Mouse (Mus musculus): ENCODE measurements around the gene Zfp933.
"Not testable (repeated sequence)": the region's sequence is repeated elsewhere in the genome, so short reads cannot be mapped to it uniquely, and the experiment has no call there.

Gene Zfp933

GRCm38 (mm10) chr4:147850776-147851175 lies 2.6 kb upstream of the Zfp933 start:
- DNase-seq, result no peak

- DNase-seq, result no peak
Measured at GRCm38 (mm10) chr4:147848584-147848991, 422 bp upstream of the Zfp933 start.

GRCm38 (mm10) chr4:147842871-147843270 lies 5.3 kb downstream of the Zfp933 start:
- no peak for DNase-seq

- DNase-seq, result peak in 1 of 2 experiments; percentile 39
Measured at GRCm38 (mm10) chr4:147839282-147839681, 8.9 kb downstream of the Zfp933 start.

GRCm38 (mm10) chr4:147824389-147824788 lies 23.8 kb downstream of the Zfp933 start:
- DNase-seq, result no peak

DNA sequence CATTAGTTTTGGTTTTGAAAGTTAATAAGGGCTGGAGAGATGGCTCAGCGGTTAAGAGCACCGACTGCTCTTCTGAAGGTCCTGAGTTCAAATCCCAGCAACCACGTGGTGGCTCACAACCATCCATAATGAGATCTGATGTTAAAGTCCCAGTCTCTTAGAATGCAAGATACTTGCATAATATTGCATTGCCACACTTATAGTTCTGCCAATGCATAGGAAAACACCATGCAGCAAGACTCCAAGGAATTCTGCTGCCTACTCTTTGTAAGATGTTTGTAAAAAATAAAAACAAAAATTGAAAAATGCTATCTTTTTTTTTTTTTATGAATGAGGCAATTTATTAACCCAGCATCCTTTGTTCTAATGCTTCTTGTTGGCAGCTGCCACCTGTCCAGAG lies 26.8 kb downstream of the Zfp933 start:
- not testable (repeated sequence) for DNase-seq

- not testable (repeated sequence) for DNase-seq
Measured at GRCm38 (mm10) chr4:147819659-147820058, 28.5 kb downstream of the Zfp933 start.

GRCm38 (mm10) chr4:147814592-147815167 lies 33.5 kb downstream of the Zfp933 start:
- DNase-seq, result no peak

GRCm38 (mm10) chr4:147813249-147813765 lies 34.9 kb downstream of the Zfp933 start:
- no peak for DNase-seq

GRCm38 (mm10) chr4:147809966-147810304 lies 38.2 kb downstream of the Zfp933 start:
- DNase-seq, result not testable (repeated sequence)

DNA sequence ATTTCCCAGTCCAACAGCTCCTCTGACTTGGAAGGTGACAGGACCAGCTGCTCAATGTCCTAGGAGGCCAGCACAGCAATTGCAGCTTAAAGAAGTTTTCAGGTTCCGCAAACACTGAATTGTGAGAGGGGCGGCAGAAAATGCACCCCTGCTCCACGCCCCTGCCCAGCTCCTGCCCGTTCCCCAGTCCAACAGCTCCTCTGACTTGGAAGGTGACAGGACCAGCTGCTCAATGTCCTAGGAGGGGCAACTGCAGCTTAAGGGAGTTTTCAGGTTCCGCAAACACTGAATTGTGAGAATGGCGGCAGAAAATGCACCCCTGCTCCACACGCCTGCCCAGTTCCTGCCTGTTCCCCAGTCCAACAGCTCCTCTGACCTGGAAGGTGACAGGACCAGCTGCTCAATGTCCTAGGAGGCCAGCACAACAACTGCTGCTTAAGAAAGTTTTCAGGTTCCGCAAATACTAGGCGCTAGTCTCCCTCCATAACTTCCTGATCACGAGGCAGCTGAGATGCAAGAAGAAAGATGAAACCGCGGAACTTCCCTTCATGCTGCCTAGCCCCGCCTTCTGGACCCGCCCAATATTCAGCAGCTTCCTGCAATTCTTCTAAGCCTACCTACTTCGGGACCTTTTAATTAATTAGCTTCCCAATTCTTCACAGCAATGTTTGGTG lies 38.7 kb downstream of the Zfp933 start, which contains the start of gene Zfp984:
TSS of gene Zfp984 (minus strand) at position 497 of the 674 bp plus-strand sequence.
- DNase-seq, result peak; percentile 52 to 69

- not testable (repeated sequence) for DNase-seq
Measured at GRCm38 (mm10) chr4:147808483-147808882, 39.7 kb downstream of the Zfp933 start.

DNA sequence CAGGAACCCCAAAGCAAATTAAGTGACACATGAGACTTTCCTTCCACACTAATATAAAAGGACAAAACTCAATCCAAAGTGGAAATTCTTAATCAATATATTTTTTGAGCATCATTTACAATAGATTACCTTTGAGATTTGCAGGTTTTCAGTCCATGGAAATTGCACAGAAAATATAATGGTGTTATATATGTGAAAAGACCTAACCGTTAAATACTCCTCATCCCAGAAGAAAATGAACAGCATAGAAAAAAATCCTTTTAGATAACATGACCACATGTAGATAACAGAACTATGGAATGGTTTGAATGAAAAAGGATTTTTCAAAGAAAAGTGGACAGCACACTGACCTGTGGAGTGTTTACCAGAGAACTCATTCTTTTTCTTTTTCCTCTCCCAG lies 52.9 kb downstream of the Zfp933 start:
- not testable (repeated sequence) for DNase-seq

GRCm38 (mm10) chr4:147794026-147794665 lies 54.0 kb downstream of the Zfp933 start:
- DNase-seq, result not testable (repeated sequence)

DNA sequence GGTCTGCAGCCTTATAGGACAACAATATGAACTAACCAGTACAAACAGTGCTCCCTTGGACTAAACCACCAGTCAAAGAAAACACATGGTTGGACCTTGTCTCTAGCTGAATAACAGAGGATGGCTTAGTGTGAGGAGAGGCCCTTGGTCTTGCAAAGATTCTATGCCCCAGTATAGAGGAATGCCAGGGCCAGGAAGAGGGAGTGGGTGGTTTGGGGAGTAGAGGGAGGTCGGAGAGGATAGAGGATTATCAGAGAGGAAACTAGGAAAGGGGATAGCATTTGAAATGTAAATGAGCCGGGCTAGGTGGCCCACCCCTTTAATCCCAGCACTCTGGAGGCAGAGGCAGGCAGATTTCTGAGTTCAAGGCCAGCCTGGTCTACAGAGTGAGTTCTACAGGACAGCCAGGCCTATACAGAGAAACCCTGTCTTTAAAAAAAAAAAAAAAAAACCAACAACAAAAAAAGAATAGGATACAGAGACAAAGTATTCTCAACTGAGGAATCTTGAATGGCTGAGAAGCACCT lies 54.7 kb downstream of the Zfp933 start:
- not testable (repeated sequence) for DNase-seq

DNA sequence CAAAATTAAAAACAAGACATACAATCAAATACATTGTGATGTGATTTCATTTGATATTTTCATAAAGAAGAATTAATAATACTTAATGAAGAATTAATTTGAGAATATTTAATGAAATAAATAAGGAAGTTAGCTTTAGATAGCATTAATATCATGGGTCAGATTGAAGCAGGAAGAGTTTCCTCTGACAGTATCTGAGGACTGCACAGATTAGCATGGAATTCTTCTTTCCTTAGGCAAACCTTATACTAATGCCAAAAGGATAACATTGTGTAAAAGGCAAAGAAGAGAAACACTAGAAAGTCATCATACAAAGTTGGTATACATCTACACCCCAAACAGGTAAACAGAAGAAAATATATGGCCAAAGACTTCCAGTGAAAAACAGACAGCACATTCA lies 56.4 kb downstream of the Zfp933 start:
- DNase-seq, result not testable (repeated sequence)
